Mouse (Mus musculus): ENCODE results near the gene Sema6d.

- TF ChIP-seq EP300 (IDR thresholded peaks at IDR 0.05; ENCODE audit: insufficient read depth, low read depth, low read length), result no peak
- TF ChIP-seq CTCF (IDR thresholded peaks at IDR 0.05), result no peak
Measured at GRCm38 (mm10) chr2:124444199-124444598, 354.4 kb downstream of the Sema6d start.
